Mouse (Mus musculus) midbrain, postnatal 0 days (tissue): ENCODE data around the gene Abca6. TPM values are rescaled to one million over a fixed set of nuclear protein-coding genes. Genes with fewer than 3 reads are reported as not detected.

Experiments
- ATAC-seq: fragments of 200-750 bp; cut with Nextera tagmentation; 2 replicates; pipeline ENCODE4 v1.8.0; 2017; ENCODE audit warnings: moderate number of reproducible peaks, mild to moderate bottlenecking, moderate TSS enrichment, moderate library complexity; ENCODE audit not compliant: low FRiP score
- DNase-seq: peaks from one replicate; pipeline ENCODE4 v3.0.0-alpha.2; 2015; ENCODE audit warnings: low spot score
- H3K27ac ChIP-seq: fragments of 300-500 bp; sonication (generic); 2 replicates; pipeline ENCODE4 v1.5.1; 2014; ENCODE audit warnings: low read depth, mild to moderate bottlenecking, low read length, mixed read lengths
- H3K27me3 ChIP-seq: fragments of 300-500 bp; sonication (generic); 2 replicates; pipeline ENCODE4 v1.6.1; 2014; ENCODE audit warnings: low read length, control low read depth, mixed read lengths; ENCODE audit not compliant: insufficient read depth
- H3K36me3 ChIP-seq: fragments of 300-500 bp; sonication (generic); 2 replicates; pipeline ENCODE4 v1.6.1; 2014; ENCODE audit warnings: low read length, control low read depth, mixed read lengths; ENCODE audit not compliant: insufficient read depth
- H3K4me1 ChIP-seq: fragments of 300-500 bp; sonication (generic); 2 replicates; pipeline ENCODE4 v1.6.1; 2014; ENCODE audit warnings: mild to moderate bottlenecking, control low read depth, antibody characterized with exemption, low read length, mixed read lengths; ENCODE audit not compliant: insufficient read depth
- H3K4me2 ChIP-seq: fragments of 300-500 bp; sonication (generic); 2 replicates; pipeline ENCODE4 v1.6.1; 2014; ENCODE audit warnings: low read depth, mild to moderate bottlenecking, low read length, mixed read lengths; ENCODE audit not compliant: poor library complexity, severe bottlenecking
- H3K4me3 ChIP-seq: fragments of 300-500 bp; sonication (generic); 2 replicates; pipeline ENCODE4 v1.5.1; 2014; ENCODE audit warnings: low read depth, mild to moderate bottlenecking, low read length, moderate library complexity
- H3K9ac ChIP-seq: fragments of 300-500 bp; sonication (generic); replicated peaks from 2 replicates; pipeline ENCODE4 v1.6.1; 2014; ENCODE audit warnings: mild to moderate bottlenecking, low read length, moderate library complexity, mixed read lengths; ENCODE audit not compliant: poor library complexity, severe bottlenecking
- H3K9me3 ChIP-seq: fragments of 300-500 bp; sonication (generic); 2 replicates; pipeline ENCODE4 v1.6.1; 2016; ENCODE audit warnings: low read length, control low read depth
- CTCF ChIP-seq: IDR thresholded peaks from 2 replicates; pipeline ENCODE4 v1.5.1; 2016; ENCODE audit warnings: antibody characterized with exemption, mild to moderate bottlenecking
- WGBS: fragments of 180-500 bp; shearing (Covaris S2); extraction: QIAGEN DNeasy Blood & Tissue Kit; methylation state at CpG from one replicate; pipeline ENCODE4 v1.1.7; 2014; 5-methylcytosine and 5-hydroxymethylcytosine counted together
- polyA plus RNA-seq: library from polyadenylated mRNA; unstranded; fragments of >200 nt; fragmentation: Nextera tagmentation; extraction: Ambion mirVana; gene quantifications from 2 replicates; pipeline ENCODE4 v1.2.1, GENCODE M21; 2015
- total RNA-seq: library from RNA; depleted of rRNA; stranded (reverse); fragments of >200 nt; gene quantifications from 2 replicates; pipeline ENCODE4 v1.2.3, GENCODE M21; 2014; rRNA removed

Gene Abca6
- total RNA-seq (0.44 and 2.0 TPM in 2 replicates), polyA plus RNA-seq (0.29 and 0.49 TPM in 2 replicates)

DNA sequence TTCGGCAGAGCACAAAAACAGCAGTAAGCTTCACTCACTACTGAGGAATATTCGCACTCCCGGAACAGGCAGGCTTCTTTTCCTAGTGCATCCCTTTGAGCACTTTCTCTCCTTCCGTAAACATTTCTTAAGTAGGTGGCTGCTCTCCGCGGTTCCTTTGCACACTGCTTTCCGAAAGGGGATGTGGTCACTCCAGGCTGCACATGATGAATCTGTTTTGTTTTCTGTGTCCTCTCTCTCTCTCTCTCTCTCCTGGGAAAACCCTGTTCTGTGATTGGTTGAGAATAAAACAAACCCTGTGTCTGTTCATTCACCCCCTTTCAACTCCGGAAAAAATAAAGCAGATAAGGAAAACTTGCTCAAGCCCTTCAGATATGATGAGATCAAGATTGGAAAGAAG lies at the start of gene Abca6:
TSS of gene Abca6 (minus strand) at position 243 of the 400 bp plus-strand sequence.
- no peak for TF ChIP-seq CTCF
- H3K4me1 ChIP-seq: no peaks in the 10 kb centered on the region
- H3K4me3 ChIP-seq: peak within 1 kb of the TSS; percentile 25; the same call in 1 of the 2 replicates
- H3K27me3 ChIP-seq: no peaks in the 10 kb centered on the region
- ATAC-seq (no peak), DNase-seq (peak; percentile 46)
- H3K4me2 ChIP-seq: peak within 1 kb of the TSS; percentile 41
- H3K27ac ChIP-seq: no peak within 1 kb of the TSS
- WGBS: 14% methylated on average over 8 of the region's 8 CpGs
- no peaks in the 10 kb centered on the region for H3K9me3 ChIP-seq
- H3K9ac ChIP-seq: no peak within 1 kb of the TSS
- H3K36me3 ChIP-seq: no peaks in the 10 kb centered on the region

DNA sequence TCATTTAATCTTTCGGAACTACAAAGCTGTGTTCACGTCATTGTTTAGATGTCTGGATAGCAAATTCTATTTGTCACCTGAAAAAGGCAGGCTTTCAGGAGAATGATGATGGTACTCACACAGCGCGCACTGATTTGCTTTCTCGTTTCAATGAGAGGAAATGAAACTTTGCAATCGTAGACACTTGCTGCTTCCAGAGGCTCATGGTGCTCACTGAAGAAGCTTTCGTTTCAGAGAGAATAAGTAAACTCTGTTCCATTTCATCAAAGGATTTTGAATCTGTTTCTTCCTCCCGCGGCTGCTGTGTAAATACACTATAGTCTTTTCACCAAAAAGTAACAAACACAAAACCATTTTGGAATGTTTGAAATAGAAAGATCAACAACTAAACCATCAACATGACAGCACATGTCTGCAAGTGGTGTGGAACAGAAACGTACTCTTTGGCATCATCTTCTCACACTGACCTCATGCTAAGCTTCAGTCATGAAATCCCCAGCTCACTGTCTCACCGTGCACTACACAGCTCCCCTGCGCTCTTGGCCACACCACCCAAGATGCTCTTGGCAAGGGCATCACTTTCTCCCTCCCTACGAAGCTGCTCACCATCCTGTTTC lies 46.4 kb upstream of the Abca6 start:
- 75% methylated on average over 13 of the region's 13 CpGs for WGBS
- Histone ChIP-seq H3K27me3 (no peaks in the 10 kb centered on the region), H3K9ac (no peak overlapping the region), H3K36me3 (peaks cover 4% of the 10 kb centered on the region; the same call in 1 of the 2 replicates), H3K27ac (no peak overlapping the region), H3K4me2 (no peak overlapping the region), H3K4me3 (no peak overlapping the region), H3K4me1 (no peaks in the 10 kb centered on the region), H3K9me3 (no peaks in the 10 kb centered on the region)
- no peak for TF ChIP-seq CTCF
- DNase-seq (no peak), ATAC-seq (no peak)

- Histone ChIP-seq H3K4me2 (no peak overlapping the region), H3K9me3 (no peaks in the 10 kb centered on the region), H3K36me3 (peaks cover 12% of the 10 kb centered on the region), H3K4me3 (no peak overlapping the region), H3K27me3 (no peaks in the 10 kb centered on the region), H3K9ac (no peak overlapping the region), H3K4me1 (no peaks in the 10 kb centered on the region), H3K27ac (no peak overlapping the region)
- 0 out of 2 replicates have a peak, but pooled peaks have one; percentile 18 for TF ChIP-seq CTCF
- ATAC-seq: no peak
- 81% methylated on average over 2 of the region's 2 CpGs for WGBS
- DNase-seq: no peak
Observed at GRCm38 (mm10) chr11:110290586-110290985, 39.0 kb upstream of the Abca6 start.

DNA sequence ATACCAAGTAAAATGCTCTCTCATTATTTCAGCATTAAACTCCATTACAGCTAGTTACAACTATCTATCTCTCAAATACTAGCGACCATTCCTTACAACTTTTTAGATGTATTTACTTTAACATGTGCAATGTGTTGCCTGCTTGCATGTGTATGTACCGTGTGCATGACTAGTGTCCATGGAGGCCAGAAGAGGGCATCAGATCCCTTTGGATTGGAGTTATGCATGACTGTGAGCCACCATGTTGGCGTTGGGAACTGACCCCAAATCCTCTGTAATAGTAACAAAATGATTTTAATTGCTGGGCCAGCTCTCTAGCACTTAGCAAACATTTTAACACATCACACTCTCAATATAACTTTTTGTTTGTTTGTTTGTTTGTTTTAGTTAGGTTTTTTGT lies 36.8 kb upstream of the Abca6 start:
- no peak for ATAC-seq
- peak; percentile 39 for TF ChIP-seq CTCF
- no peaks in the 10 kb centered on the region for H3K4me1 ChIP-seq
- no peak for DNase-seq
- H3K4me2 ChIP-seq: no peak overlapping the region
- no peaks in the 10 kb centered on the region for H3K27me3 ChIP-seq
- no peaks in the 10 kb centered on the region for H3K9me3 ChIP-seq
- no peak overlapping the region for H3K4me3 ChIP-seq
- H3K36me3 ChIP-seq: peaks cover 7% of the 10 kb centered on the region
- WGBS: 87% methylated on average over 3 of the region's 3 CpGs
- no peak overlapping the region for H3K27ac ChIP-seq
- no peak overlapping the region for H3K9ac ChIP-seq

- Histone ChIP-seq H3K4me2 (no peak overlapping the region), H3K4me3 (no peak overlapping the region), H3K9me3 (no peaks in the 10 kb centered on the region), H3K9ac (no peak overlapping the region), H3K27ac (no peak overlapping the region), H3K4me1 (no peaks in the 10 kb centered on the region), H3K27me3 (no peaks in the 10 kb centered on the region), H3K36me3 (peaks cover 7% of the 10 kb centered on the region)
- DNase-seq (peak; percentile 46), ATAC-seq (no peak)
- no peak for TF ChIP-seq CTCF
- WGBS: 77% methylated on average over 9 of the region's 9 CpGs
Observed at GRCm38 (mm10) chr11:110287694-110288093, 36.1 kb upstream of the Abca6 start.

DNA sequence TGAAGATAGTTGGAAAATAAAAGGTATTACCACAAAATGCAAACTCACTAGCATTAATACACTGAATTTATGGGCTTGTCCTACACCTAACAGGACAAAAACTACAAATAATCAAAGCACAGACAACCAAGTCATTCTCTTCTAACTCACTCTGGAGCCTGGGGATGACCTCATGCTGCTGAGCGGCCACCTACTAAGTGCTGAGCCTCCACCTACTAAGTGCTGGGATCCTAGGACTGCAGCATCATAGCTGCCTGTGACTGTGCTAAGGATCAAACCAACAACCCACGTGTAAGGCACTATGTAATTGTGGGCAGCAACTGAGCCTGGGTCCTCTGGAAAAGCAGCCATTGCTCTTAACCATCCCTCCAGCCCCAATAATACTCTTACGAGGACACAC lies 34.8 kb upstream of the Abca6 start:
- Histone ChIP-seq H3K9ac (no peak overlapping the region), H3K4me2 (no peak overlapping the region), H3K4me1 (no peaks in the 10 kb centered on the region), H3K9me3 (no peaks in the 10 kb centered on the region), H3K27ac (no peak overlapping the region), H3K27me3 (no peaks in the 10 kb centered on the region), H3K4me3 (no peak overlapping the region), H3K36me3 (peaks cover 7% of the 10 kb centered on the region)
- WGBS: 88% methylated on average over 3 of the region's 3 CpGs
- TF ChIP-seq CTCF: no peak
- ATAC-seq (no peak), DNase-seq (no peak)
